In genomic region chr2:73566989-73567605, GRCm38 (mm10) we compare ENCODE assay signal across 8 mouse cellular contexts. TPM values are rescaled to one million over a fixed set of nuclear protein-coding genes. Genes with fewer than 3 reads are reported as not detected.
A peak's percentile ranks its signal among the peaks of the same experiment; 100 is the strongest.
DNase-seq lines count a peak whose midpoint lies in the region; ATAC-seq and TF ChIP-seq lines count a peak whose summit lies in the region.

No protein-coding gene starts in this region.

- no peaks in the 10 kb centered on the region for H3K4me1 ChIP-seq in heart, embryonic 15.5 days (replicated peaks)
- no peaks in the 10 kb centered on the region for H3K4me1 ChIP-seq in lung, postnatal 0 days (ENCODE audit: insufficient read depth, low read depth, low read length)

- H3K27me3 ChIP-seq in heart, embryonic 15.5 days, result no peaks in the 10 kb centered on the region
- H3K27me3 ChIP-seq in lung, postnatal 0 days (replicated peaks; ENCODE audit: insufficient read depth, low read length), result no peaks in the 10 kb centered on the region

- H3K27ac ChIP-seq in heart, embryonic 15.5 days, result no peak overlapping the region
- no peak overlapping the region for H3K27ac ChIP-seq in lung, postnatal 0 days (ENCODE audit: low read length)

- DNase-seq in adrenal gland, adult 18-20 months (ENCODE audit: low spot score in 2 of 2), result peak; percentile 40 to 44
- DNase-seq in adrenal gland, adult 8-10 months, result no peak
- DNase-seq in NIH3T3 (ENCODE audit: low read depth), result peak; percentile 80
- DNase-seq in embryo, embryonic 9.5 days (ENCODE audit: extremely low spot score), result peak; percentile 59
- peak; percentile 75 for DNase-seq in kidney, postnatal 10 days
- DNase-seq in lung, postnatal 0 days (ENCODE audit: low spot score), result peak; percentile 86
- DNase-seq in right cerebral cortex, postnatal 25 days, result peak; percentile 46

- no peak for TF ChIP-seq EP300 in lung, postnatal 0 days (IDR thresholded peaks at IDR 0.05)

- TF ChIP-seq CTCF in lung, postnatal 0 days (IDR thresholded peaks at IDR 0.05), result peak; percentile 88

- ATAC-seq in heart, embryonic 15.5 days (replicated peaks; ENCODE audit: insufficient number of reproducible peaks, insufficient read depth, low FRiP score, low read depth), result peak; percentile 35; the same call in 1 of the 2 replicates
- ATAC-seq in lung, postnatal 0 days, result peak; percentile 72

- peak overlapping the region; percentile 57 for H3K4me2 ChIP-seq in heart, embryonic 15.5 days
- peak overlapping the region; percentile 39 for H3K4me2 ChIP-seq in lung, postnatal 0 days (replicated peaks; ENCODE audit: low read depth, low read length)

- no peaks in the 10 kb centered on the region for H3K9me3 ChIP-seq in heart, embryonic 15.5 days (replicated peaks)
- no peaks in the 10 kb centered on the region for H3K9me3 ChIP-seq in lung, postnatal 0 days (ENCODE audit: low read length)

- WGBS in heart, embryonic 15.5 days, result 18% methylated on average over 8 of the region's 8 CpGs
- WGBS in lung, postnatal 0 days, result 14% methylated on average over 8 of the region's 8 CpGs

- no peaks in the 10 kb centered on the region for H3K36me3 ChIP-seq in heart, embryonic 15.5 days
- no peaks in the 10 kb centered on the region for H3K36me3 ChIP-seq in lung, postnatal 0 days (ENCODE audit: insufficient read depth, low read length)

- no peak overlapping the region for H3K9ac ChIP-seq in heart, embryonic 15.5 days
- H3K9ac ChIP-seq in lung, postnatal 0 days (replicated peaks; ENCODE audit: low read depth), result no peak overlapping the region

- H3K4me3 ChIP-seq in heart, embryonic 15.5 days, result peak overlapping the region; percentile 39
- H3K4me3 ChIP-seq in lung, postnatal 0 days (ENCODE audit: low read depth, low read length), result peak overlapping the region; percentile 12; the same call in 1 of the 2 replicates

RNA-seq across cellular contexts. Expression of gene Chrna1, which starts 13.0 kb away (rescaled TPM):
- not detected for total RNA-seq in adrenal gland, adult 18-20 months (2021)
- total RNA-seq in adrenal gland, adult 8-10 months (2022), result under 1 TPM in 3 of 4 experiments, not detected in 1; 0.05 to 0.09 (median 0.06) TPM
- 0.09 and 0.28 TPM in 2 replicates for polyA plus RNA-seq in heart, embryonic 15.5 days (2015; fragmentation: Nextera tagmentation; extraction: Ambion mirVana)
- 0.07 and 0.12 TPM in 2 replicates for polyA plus RNA-seq in lung, postnatal 0 days (2015; fragmentation: Nextera tagmentation; extraction: Ambion mirVana)

RNA-seq across cellular contexts. Expression of gene Wipf1, which starts 37.6 kb away (rescaled TPM):
- total RNA-seq in adrenal gland, adult 18-20 months (2021), result 10 to 100 TPM; 14.6 to 16.3 TPM
- total RNA-seq in adrenal gland, adult 8-10 months (2022), result 10 to 100 TPM; 14.3 to 30.5 (median 19.8) TPM
- 5.1 and 7.6 TPM in 2 replicates for polyA plus RNA-seq in heart, embryonic 15.5 days (2015; fragmentation: Nextera tagmentation; extraction: Ambion mirVana)
- 9.5 and 9.6 TPM in 2 replicates for polyA plus RNA-seq in lung, postnatal 0 days (2015; fragmentation: Nextera tagmentation; extraction: Ambion mirVana)
